Mouse (Mus musculus): ENCODE data around the gene 4930407I10Rik.

4930407I10Rik gene

GRCm38 (mm10) chr15:82058719-82059201 is at the start of gene 4930407I10Rik:
Gene 4930407I10Rik (plus strand): TSS chr15:82059151.
- in situ Hi-C loops (cut with MboI; ENCODE audit: low sequenced_read_pairs): no loop called here

GRCm38 (mm10) chr15:82011947-82012346 is 47.0 kb upstream of the 4930407I10Rik start:
- in situ Hi-C loops (cut with MboI; ENCODE audit: low sequenced_read_pairs): no loop called here

- in situ Hi-C loops (cut with MboI; ENCODE audit: low sequenced_read_pairs): no loop called here
Observed at GRCm38 (mm10) chr15:82014745-82015391, 44.1 kb upstream of the 4930407I10Rik start.

GRCm38 (mm10) chr15:82015392-82016100 is 43.4 kb upstream of the 4930407I10Rik start:
- in situ Hi-C loops (cut with MboI; ENCODE audit: low sequenced_read_pairs): no loop called here

GRCm38 (mm10) chr15:82016101-82016808 is 42.7 kb upstream of the 4930407I10Rik start:
- in situ Hi-C loops (cut with MboI; ENCODE audit: low sequenced_read_pairs): no loop called here

- in situ Hi-C loops (cut with MboI; ENCODE audit: low sequenced_read_pairs): no loop called here
Observed at GRCm38 (mm10) chr15:82016830-82017229, 42.1 kb upstream of the 4930407I10Rik start.

- in situ Hi-C loops (cut with MboI; ENCODE audit: low sequenced_read_pairs): no loop called here
Observed at GRCm38 (mm10) chr15:82017461-82017860, 41.5 kb upstream of the 4930407I10Rik start.

GRCm38 (mm10) chr15:82019288-82019687 is 39.7 kb upstream of the 4930407I10Rik start:
- in situ Hi-C loops (cut with MboI; ENCODE audit: low sequenced_read_pairs): no loop called here

GRCm38 (mm10) chr15:82022535-82023088 is 36.3 kb upstream of the 4930407I10Rik start:
- in situ Hi-C loops (cut with MboI; ENCODE audit: low sequenced_read_pairs): no loop called here

GRCm38 (mm10) chr15:82023965-82024635 is 34.9 kb upstream of the 4930407I10Rik start:
- in situ Hi-C loops (cut with MboI; ENCODE audit: low sequenced_read_pairs): no loop called here

- in situ Hi-C loops (cut with MboI; ENCODE audit: low sequenced_read_pairs): no loop called here
Observed at GRCm38 (mm10) chr15:82027276-82027675, 31.7 kb upstream of the 4930407I10Rik start.

- in situ Hi-C loops (cut with MboI; ENCODE audit: low sequenced_read_pairs): no loop called here
Observed at GRCm38 (mm10) chr15:82027726-82028125, 31.2 kb upstream of the 4930407I10Rik start.

- in situ Hi-C loops (cut with MboI; ENCODE audit: low sequenced_read_pairs): no loop called here
Observed at GRCm38 (mm10) chr15:82032386-82032785, 26.6 kb upstream of the 4930407I10Rik start.

- in situ Hi-C loops (cut with MboI; ENCODE audit: low sequenced_read_pairs): no loop called here
Observed at GRCm38 (mm10) chr15:82033762-82034161, 25.2 kb upstream of the 4930407I10Rik start, which contains the start of gene Desi1. Gene Desi1 (minus strand): TSS chr15:82033862.

GRCm38 (mm10) chr15:82035904-82036689 is 22.9 kb upstream of the 4930407I10Rik start:
- in situ Hi-C loops (cut with MboI; ENCODE audit: low sequenced_read_pairs): no loop called here

- in situ Hi-C loops (cut with MboI; ENCODE audit: low sequenced_read_pairs): no loop called here
Observed at GRCm38 (mm10) chr15:82040650-82041049, 18.3 kb upstream of the 4930407I10Rik start.

GRCm38 (mm10) chr15:82044166-82044784 is 14.7 kb upstream of the 4930407I10Rik start:
- in situ Hi-C loops (cut with MboI; ENCODE audit: low sequenced_read_pairs): no loop called here

- in situ Hi-C loops (cut with MboI; ENCODE audit: low sequenced_read_pairs): no loop called here
Observed at GRCm38 (mm10) chr15:82046246-82046891, 12.6 kb upstream of the 4930407I10Rik start.

Measured in CH12F3 (cell line).